ENCODE assay signal across 34 mouse cellular contexts in genomic region chr11:83733071-83733640, GRCm38 (mm10). TPM values are rescaled to one million over a fixed set of nuclear protein-coding genes. Genes with fewer than 3 reads are reported as not detected.
DNase-seq lines count a peak whose midpoint lies in the region; ATAC-seq and TF ChIP-seq lines count a peak whose summit lies in the region.
"Had no signal": no experiment of that assay in that cellular context is flagged by ENCODE, and none has a peak within 500 bp of the region (broad histone marks: within the 10 kb centered on the region; RNA-seq: fewer than 3 reads in every experiment).

No protein-coding gene starts in this region.

- 33% methylated on average over 5 of the region's 5 CpGs for WGBS in liver, adult 2 months

- peaks cover 8% of the 10 kb centered on the region for H3K4me1 ChIP-seq in liver, adult 2 months (ENCODE audit: control insufficient read depth, insufficient read depth, low read length)
- H3K4me1 ChIP-seq in MEL (ENCODE audit: control insufficient read depth in 1 of 2, insufficient read depth in 2 of 2, low read length in 2 of 2): no peaks in the 10 kb centered on the region
- H3K4me1 ChIP-seq: embryonic facial prominence, embryonic 13.5 days; forebrain, embryonic 12.5 days; hindbrain, embryonic 15.5 days; limb, embryonic 13.5 days; liver, embryonic 15.5 days; stomach, embryonic 15.5 days had no signal

- peak; percentile 72 for DNase-seq in liver, adult 2 months (ENCODE audit: extremely low read depth, low read depth, low spot score)
- DNase-seq in liver (no peak), A20 (ENCODE audit: low read depth, low spot score) (peak; percentile 75), MEL (ENCODE audit: low read depth, low spot score) (peak; percentile 43)
- DNase-seq in right cerebral cortex, postnatal 36 days (ENCODE audit: low spot score in 2 of 2): no peak
- no peak for DNase-seq in urinary bladder, postnatal 36 days (ENCODE audit: low spot score in 2 of 2)
- DNase-seq: adrenal gland, postnatal 36 days; cerebellum, adult 11-12 months; cerebellum, postnatal 25 days; embryo, embryonic 11 days; gastrocnemius, postnatal 36 days; heart, postnatal 4 days; kidney, adult 2 months; kidney, postnatal 10 days; lung, postnatal 14 days; midbrain, embryonic 14.5 days; right cerebral cortex, postnatal 14 days; thymus, adult 18-20 months; thymus, postnatal 36 days had no signal

- no peak for TF ChIP-seq EP300 in MEL (IDR thresholded peaks at IDR 0.05; ENCODE audit: low read depth in 1 of 2, low read length in 2 of 2)

- H3K9me3 ChIP-seq in MEL (replicated peaks; ENCODE audit: insufficient read depth, low read length): no peaks in the 10 kb centered on the region
- H3K9me3 ChIP-seq: forebrain, embryonic 12.5 days; hindbrain, embryonic 15.5 days; limb, embryonic 13.5 days; liver, embryonic 15.5 days; stomach, embryonic 15.5 days had no signal

- H3K4me3 ChIP-seq in liver, adult 2 months (ENCODE audit: insufficient read depth, low read depth, low read length): no peak overlapping the region
- H3K4me3 ChIP-seq in MEL (ENCODE audit: control insufficient read depth in 1 of 2, insufficient read depth in 1 of 2, low read depth in 2 of 2, low read length in 2 of 2): no peak overlapping the region
- H3K4me3 ChIP-seq: embryonic facial prominence, embryonic 13.5 days; erythroblast, embryonic 14.5 days; forebrain, embryonic 12.5 days; hindbrain, embryonic 15.5 days; limb, embryonic 13.5 days; liver, embryonic 15.5 days; stomach, embryonic 15.5 days had no signal

- ATAC-seq in megakaryocyte, adult 5-6 weeks (ENCODE audit: poor library complexity, severe bottlenecking): 0 out of 2 replicates have a peak, but pooled peaks have one; percentile 47
- ATAC-seq: Patski had no signal

- no peaks in the 10 kb centered on the region for H3K36me3 ChIP-seq in liver, adult 2 months (ENCODE audit: control insufficient read depth, insufficient read depth, low read length)
- no peaks in the 10 kb centered on the region for H3K36me3 ChIP-seq in MEL (ENCODE audit: control insufficient read depth in 1 of 2, insufficient read depth in 2 of 2, low read length in 2 of 2)
- H3K36me3 ChIP-seq: embryonic facial prominence, embryonic 13.5 days; forebrain, embryonic 12.5 days; hindbrain, embryonic 15.5 days; limb, embryonic 13.5 days; liver, embryonic 15.5 days; stomach, embryonic 15.5 days had no signal

- TF ChIP-seq RAD21 in MEL (IDR thresholded peaks at IDR 0.05; ENCODE audit: low read depth, low read length): no peak; the same call in 1 of the 2 replicates

- H3K27ac ChIP-seq in liver, adult 2 months (replicated peaks; ENCODE audit: insufficient read depth, low read depth, low read length): no peak overlapping the region
- no peak overlapping the region for H3K27ac ChIP-seq in MEL (ENCODE audit: control insufficient read depth, low read depth, low read length)
- H3K27ac ChIP-seq: embryonic facial prominence, embryonic 13.5 days; forebrain, embryonic 12.5 days; hindbrain, embryonic 15.5 days; limb, embryonic 13.5 days; liver, embryonic 15.5 days; stomach, embryonic 15.5 days had no signal

- TF ChIP-seq CTCF in liver, adult 2 months (IDR thresholded peaks at IDR 0.05; ENCODE audit: low read depth, low read length): peak; percentile 28; the same call in 1 of the 2 replicates
- peak; percentile 2 to 43 (median 33); a peak in 3 of 6 replicates for TF ChIP-seq CTCF in MEL (IDR thresholded peaks at IDR 0.05 in 2 of 3, conservative IDR thresholded peaks at IDR 0.05 in 1 of 3; ENCODE audit: control insufficient read depth in 1 of 3, insufficient read depth in 1 of 3, low read depth in 2 of 3, low read length in 3 of 3, poor library complexity in 1 of 3, severe bottlenecking in 1 of 3)

- H3K9ac ChIP-seq in liver, adult 2 months (ENCODE audit: low read depth, low read length): no peak overlapping the region
- H3K9ac ChIP-seq in MEL (ENCODE audit: control insufficient read depth, low read depth, low read length, poor library complexity, severe bottlenecking): no peak overlapping the region
- H3K9ac ChIP-seq: embryonic facial prominence, embryonic 13.5 days; forebrain, embryonic 12.5 days; hindbrain, embryonic 15.5 days; limb, embryonic 13.5 days; liver, embryonic 15.5 days; stomach, embryonic 15.5 days had no signal

- H3K27me3 ChIP-seq in liver, adult 2 months (ENCODE audit: control insufficient read depth, insufficient read depth, low read length): no peaks in the 10 kb centered on the region
- H3K27me3 ChIP-seq in MEL (ENCODE audit: control insufficient read depth in 1 of 2, insufficient read depth in 2 of 2, low read length in 2 of 2): peaks cover 11 to 14% of the 10 kb centered on the region in 2 experiments
- H3K27me3 ChIP-seq: embryonic facial prominence, embryonic 13.5 days; forebrain, embryonic 12.5 days; hindbrain, embryonic 15.5 days; limb, embryonic 13.5 days; liver, embryonic 15.5 days; Patski; stomach, embryonic 15.5 days had no signal

- TF ChIP-seq POLR2A in liver, adult 2 months (IDR thresholded peaks at IDR 0.05; ENCODE audit: extremely low read depth, insufficient read depth, low read length): no peak
- TF ChIP-seq POLR2A in MEL (IDR thresholded peaks at IDR 0.05; ENCODE audit: control insufficient read depth in 1 of 2, insufficient read depth in 1 of 2, low read depth in 1 of 2, low read length in 2 of 2, poor library complexity in 1 of 2): no peak

- H3K79me2 ChIP-seq in liver, adult 2 months (ENCODE audit: control insufficient read depth, insufficient read depth, low read length): no peaks in the 10 kb centered on the region
- no peaks in the 10 kb centered on the region for H3K79me2 ChIP-seq in MEL (ENCODE audit: control insufficient read depth, insufficient read depth, low read length, poor library complexity)

TF ChIP-seq in MEL, 35 proteins besides CTCF, POLR2A, EP300 and RAD21:
- TF ChIP-seq MAZ (IDR thresholded peaks at IDR 0.05; ENCODE audit: low read depth, low read length) (no peak), NRF1 (IDR thresholded peaks at IDR 0.05; ENCODE audit: insufficient read depth, low read depth, low read length, poor library complexity, severe bottlenecking) (no peak), JUND (IDR thresholded peaks at IDR 0.05; ENCODE audit: low read depth, low read length) (no peak), ZNF384 (IDR thresholded peaks at IDR 0.05; ENCODE audit: low read depth, low read length) (no peak), MAX (IDR thresholded peaks at IDR 0.05; ENCODE audit: low read length) (no peak), ELF1 (IDR thresholded peaks at IDR 0.05; ENCODE audit: low read depth, low read length) (no peak), GABPA (IDR thresholded peaks at IDR 0.05; ENCODE audit: low read depth, low read length) (no peak), ETS1 (IDR thresholded peaks at IDR 0.05; ENCODE audit: low read depth, low read length) (no peak), BHLHE40 (IDR thresholded peaks at IDR 0.05; ENCODE audit: borderline replicate concordance, low read depth, low read length) (no peak), ZMIZ1 (IDR thresholded peaks at IDR 0.05; ENCODE audit: low read depth, low read length) (no peak), NELFE (IDR thresholded peaks at IDR 0.05; ENCODE audit: low read depth, low read length) (no peak), MAFK (IDR thresholded peaks at IDR 0.05; ENCODE audit: borderline replicate concordance, low read depth, low read length) (no peak), TBP (IDR thresholded peaks at IDR 0.05; ENCODE audit: low read depth, low read length) (no peak)

RNA-seq across cellular contexts. Expression of gene Wfdc21, which starts 13.6 kb away (rescaled TPM):
- 1,058 and 3,004 TPM in 2 replicates for total RNA-seq in liver, adult 2 months (2014; rRNA removed)
- polyA plus RNA-seq in liver, adult 2 months (2012; rRNA removed): 2,463 and 2,494 TPM in 2 replicates
- not detected in 2 replicates for total RNA-seq in MEL (2012; rRNA removed)
- polyA plus RNA-seq in MEL (2012; ENCODE audit: insufficient read depth in 1 of 2, insufficient read length in 2 of 2, low read depth in 1 of 2, low replicate concordance in 2 of 2, missing spikeins in 1 of 2): not detected
- total RNA-seq in megakaryocyte, adult 5-6 weeks (2015): 528 and 641 TPM in 2 replicates
- 492 and 635 TPM in 2 replicates for total RNA-seq in megakaryocyte, adult 5-6 weeks (2017)
- total RNA-seq: gastrocnemius, postnatal 36 days; heart, postnatal 4 days; layer of hippocampus, adult 8-10 months; left cerebral cortex, adult 18-20 months; left cerebral cortex, postnatal 25 days had no signal
- polyA plus RNA-seq: embryonic facial prominence, embryonic 13.5 days; erythroblast, embryonic 14.5 days; forebrain, embryonic 12.5 days; hindbrain, embryonic 15.5 days; limb, embryonic 13.5 days; midbrain, embryonic 14.5 days; neural tube, embryonic 11.5 days; Patski had no signal

RNA-seq across cellular contexts. Expression of gene Heatr6, which starts 20.3 kb away (rescaled TPM):
- 6.5 and 8.9 TPM in 2 replicates for total RNA-seq in liver, adult 2 months (2014; rRNA removed)
- 9.7 and 9.8 TPM in 2 replicates for polyA plus RNA-seq in liver, adult 2 months (2012; rRNA removed)
- total RNA-seq in MEL (2012; rRNA removed): 17.3 and 17.7 TPM in 2 replicates
- polyA plus RNA-seq in MEL (2012; ENCODE audit: insufficient read depth in 1 of 2, insufficient read length in 2 of 2, low read depth in 1 of 2, low replicate concordance in 2 of 2, missing spikeins in 1 of 2): 10 to 100 TPM in 1 of 2 experiments, not detected in 1; 21.2 TPM
- total RNA-seq in megakaryocyte, adult 5-6 weeks (2015): 13.0 and 17.0 TPM in 2 replicates
- 13.2 and 19.8 TPM in 2 replicates for total RNA-seq in megakaryocyte, adult 5-6 weeks (2017)

RNA-seq across cellular contexts. Expression of gene Wfdc18, which starts 24.3 kb away (rescaled TPM):
- total RNA-seq in liver, adult 2 months (2014; rRNA removed): not detected in 2 replicates
- polyA plus RNA-seq in liver, adult 2 months (2012; rRNA removed): not detected in 2 replicates
- total RNA-seq in MEL (2012; rRNA removed): not detected in 2 replicates
- polyA plus RNA-seq in MEL (2012; ENCODE audit: insufficient read depth in 1 of 2, insufficient read length in 2 of 2, low read depth in 1 of 2, low replicate concordance in 2 of 2, missing spikeins in 1 of 2): not detected
- total RNA-seq in megakaryocyte, adult 5-6 weeks (2015): 1.4 and 6.2 TPM in 2 replicates
- 1.3 and 3.9 TPM in 2 replicates for total RNA-seq in megakaryocyte, adult 5-6 weeks (2017)
- total RNA-seq: adrenal gland, adult 18-20 months; adrenal gland, postnatal 36 days; gastrocnemius, postnatal 36 days; layer of hippocampus, adult 8-10 months; megakaryocyte-erythroid progenitor cell, adult 5-6 weeks had no signal
- polyA plus RNA-seq: embryonic facial prominence, embryonic 13.5 days; erythroblast, embryonic 14.5 days; forebrain, embryonic 12.5 days; hindbrain, embryonic 15.5 days; kidney, adult 2 months; limb, embryonic 13.5 days; liver, embryonic 15.5 days; midbrain, embryonic 14.5 days; neural tube, embryonic 11.5 days; Patski had no signal

RNA-seq across cellular contexts. Expression of gene Wfdc17, which starts 29.4 kb away (rescaled TPM):
- total RNA-seq in liver, adult 2 months (2014; rRNA removed): 40.9 and 46.0 TPM in 2 replicates
- 8.0 and 19.9 TPM in 2 replicates for polyA plus RNA-seq in liver, adult 2 months (2012; rRNA removed)
- total RNA-seq in MEL (2012; rRNA removed): not detected in 2 replicates
- not detected for polyA plus RNA-seq in MEL (2012; ENCODE audit: insufficient read depth in 1 of 2, insufficient read length in 2 of 2, low read depth in 1 of 2, low replicate concordance in 2 of 2, missing spikeins in 1 of 2)
- total RNA-seq in megakaryocyte, adult 5-6 weeks (2015): 379 and 412 TPM in 2 replicates
- total RNA-seq in megakaryocyte, adult 5-6 weeks (2017): 127 and 155 TPM in 2 replicates
- total RNA-seq: heart, postnatal 4 days; left cerebral cortex, adult 18-20 months; left cerebral cortex, postnatal 25 days; megakaryocyte-erythroid progenitor cell, adult 5-6 weeks had no signal
- polyA plus RNA-seq: erythroblast, embryonic 14.5 days; forebrain, embryonic 12.5 days; neural tube, embryonic 11.5 days; Patski had no signal

Comparison
In these comparisons a context has a peak if more than half of its experiments do, and no peak if none do; other contexts are left out.
1. DNase-seq: peak in liver, adult 2 months (single experiment), A20 (single experiment) and MEL (single experiment); none in liver (single experiment), right cerebral cortex, postnatal 36 days (0 of 2) and urinary bladder, postnatal 36 days (0 of 2).
2. RNA of gene Wfdc21, which starts 13.6 kb away (total RNA-seq): 1,058 to 3,004 TPM in liver, adult 2 months and 492 to 641 TPM in megakaryocyte, adult 5-6 weeks; not detected in MEL; every median in the first group is over 100 times any median in the second.